Mouse (Mus musculus): ENCODE data around the gene Rnf207.

GRCm38 (mm10) chr4:152273191-152273590 lies 45.6 kb downstream of the Rnf207 start:
- no peak for TF ChIP-seq EP300 (IDR thresholded peaks at IDR 0.05; ENCODE audit: low read depth)
- no peak for TF ChIP-seq CTCF (IDR thresholded peaks at IDR 0.05; ENCODE audit: low read depth)
